Mouse (Mus musculus) small intestine, adult 2 months (tissue): ENCODE measurements around the gene Fggy.

ENCODE experiments used
- CTCF ChIP-seq: fragments of 200-500 bp; IDR thresholded peaks from 2 replicates; pipeline ENCODE4 v1.5.1; 2012; ENCODE audit warnings: low read depth, mild to moderate bottlenecking, control low read depth, inconsistent platforms, low read length, moderate library complexity, mixed read lengths; ENCODE audit not compliant: insufficient replicate concordance, insufficient read length; ENCODE audit errors: extremely low read depth
- POLR2A ChIP-seq: fragments of 200-500 bp; IDR thresholded peaks from 2 replicates; pipeline ENCODE4 v1.6.1; 2012; ENCODE audit warnings: low read depth, mild to moderate bottlenecking, control low read depth, inconsistent platforms, low read length, moderate library complexity

DNA sequence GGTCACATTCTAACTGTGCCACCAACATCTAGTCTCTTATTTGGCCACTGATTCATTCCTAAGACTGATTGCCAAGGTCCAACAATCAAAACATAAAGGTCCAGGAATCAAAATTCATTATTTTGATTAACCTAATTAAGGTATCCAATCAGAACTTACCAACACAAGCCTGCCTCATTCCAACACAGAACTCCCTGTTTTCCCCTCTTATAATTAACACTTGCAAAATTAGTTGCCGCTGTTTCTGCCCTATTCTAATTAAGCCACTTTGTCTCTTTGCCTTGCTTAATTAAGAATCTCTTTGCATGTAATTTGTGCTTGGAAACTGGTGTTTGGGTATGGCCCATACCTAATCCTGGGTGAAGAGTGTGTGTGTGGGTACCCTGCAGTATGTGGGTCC is 372.6 kb downstream of the Fggy start:
- no peak for TF ChIP-seq CTCF
- TF ChIP-seq POLR2A, result no peak
